Mouse (Mus musculus): ENCODE measurements at regions not wholly inside any gene's neighbourhood (a gene's known extent, or its start where the extent isn't known, plus 50 kb on each side); places are given as distances from the start of the nearest gene placed in this dataset.

GRCm38 (mm10) chr16:93141967-93142366 lies 316.0 kb upstream of the Runx1 start:
- DNase-seq (ENCODE audit: low read depth, low spot score): no peak

DNA sequence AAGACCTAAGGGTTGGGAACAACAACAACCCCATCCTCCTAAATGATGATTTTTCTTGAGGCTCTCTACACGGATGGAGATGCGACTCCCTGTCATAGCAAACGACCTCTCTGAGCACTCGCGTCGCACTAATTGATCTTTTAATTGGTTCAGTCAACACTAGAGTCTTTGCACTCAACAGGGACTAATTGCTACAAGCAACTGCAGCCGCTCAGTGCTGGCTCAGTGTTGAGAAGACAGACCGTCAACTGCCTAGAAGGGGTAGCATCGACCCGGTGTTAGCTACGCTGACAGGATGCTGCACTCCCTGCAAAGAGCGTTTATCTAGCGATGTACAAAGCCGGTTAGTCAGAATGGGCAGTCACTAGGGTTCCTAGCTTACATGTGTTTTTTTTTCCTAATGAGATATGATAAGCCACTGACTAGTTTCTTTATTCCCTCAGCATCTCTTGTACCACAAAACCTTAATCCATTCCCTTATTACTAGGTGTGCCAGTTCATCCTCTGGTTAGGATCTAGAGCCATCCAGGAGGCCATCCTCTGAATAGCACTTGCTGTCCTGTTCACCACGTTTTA lies 314.7 kb upstream of the Runx1 start:
- DNase-seq (ENCODE audit: low read depth, low spot score): no peak

DNA sequence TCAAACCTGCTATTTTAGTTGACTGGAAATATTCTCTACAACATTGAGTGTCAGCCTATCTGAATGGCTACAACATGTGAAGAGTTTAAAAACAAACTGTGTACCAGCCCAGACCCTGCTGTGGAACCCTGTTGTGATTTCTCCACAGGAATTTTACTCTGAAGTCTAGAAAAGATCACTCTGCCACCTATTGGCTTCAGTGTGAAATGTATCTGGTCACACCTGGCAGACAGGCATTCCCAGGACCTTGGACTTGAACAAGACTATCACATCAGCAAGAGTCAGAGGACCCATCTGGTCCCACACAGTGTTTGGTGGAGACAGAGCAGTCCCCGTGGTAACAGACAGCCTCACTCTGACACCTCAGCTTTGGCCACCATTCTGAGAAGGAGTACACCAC lies 311.3 kb upstream of the Runx1 start:
- DNase-seq (ENCODE audit: low read depth, low spot score): no peak

GRCm38 (mm10) chr16:93131404-93131803 lies 305.5 kb upstream of the Runx1 start:
- no peak for DNase-seq (ENCODE audit: low read depth, low spot score)

GRCm38 (mm10) chr16:93130622-93131021 lies 304.7 kb upstream of the Runx1 start:
- no peak for DNase-seq (ENCODE audit: low read depth, low spot score)

DNA sequence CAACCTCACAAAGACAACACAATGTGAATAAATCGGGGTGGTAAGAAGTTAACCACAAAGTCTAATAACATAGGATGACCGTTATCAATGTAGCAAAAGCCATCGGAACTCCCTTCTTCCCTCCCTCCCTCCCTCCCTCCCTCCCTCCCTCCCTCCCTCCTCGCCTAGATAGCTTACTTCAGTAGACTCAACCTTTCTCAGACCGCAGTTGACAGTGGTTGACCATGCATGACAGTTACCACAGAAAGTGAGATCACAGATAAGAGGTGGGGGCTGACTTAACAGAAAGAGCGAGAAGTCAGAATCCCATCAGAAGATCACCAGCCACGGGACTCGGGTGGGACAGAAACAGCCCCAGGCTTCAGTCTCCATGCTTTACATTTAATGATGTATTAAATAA lies 297.8 kb upstream of the Runx1 start:
- no peak for DNase-seq (ENCODE audit: low read depth, low spot score)

DNA sequence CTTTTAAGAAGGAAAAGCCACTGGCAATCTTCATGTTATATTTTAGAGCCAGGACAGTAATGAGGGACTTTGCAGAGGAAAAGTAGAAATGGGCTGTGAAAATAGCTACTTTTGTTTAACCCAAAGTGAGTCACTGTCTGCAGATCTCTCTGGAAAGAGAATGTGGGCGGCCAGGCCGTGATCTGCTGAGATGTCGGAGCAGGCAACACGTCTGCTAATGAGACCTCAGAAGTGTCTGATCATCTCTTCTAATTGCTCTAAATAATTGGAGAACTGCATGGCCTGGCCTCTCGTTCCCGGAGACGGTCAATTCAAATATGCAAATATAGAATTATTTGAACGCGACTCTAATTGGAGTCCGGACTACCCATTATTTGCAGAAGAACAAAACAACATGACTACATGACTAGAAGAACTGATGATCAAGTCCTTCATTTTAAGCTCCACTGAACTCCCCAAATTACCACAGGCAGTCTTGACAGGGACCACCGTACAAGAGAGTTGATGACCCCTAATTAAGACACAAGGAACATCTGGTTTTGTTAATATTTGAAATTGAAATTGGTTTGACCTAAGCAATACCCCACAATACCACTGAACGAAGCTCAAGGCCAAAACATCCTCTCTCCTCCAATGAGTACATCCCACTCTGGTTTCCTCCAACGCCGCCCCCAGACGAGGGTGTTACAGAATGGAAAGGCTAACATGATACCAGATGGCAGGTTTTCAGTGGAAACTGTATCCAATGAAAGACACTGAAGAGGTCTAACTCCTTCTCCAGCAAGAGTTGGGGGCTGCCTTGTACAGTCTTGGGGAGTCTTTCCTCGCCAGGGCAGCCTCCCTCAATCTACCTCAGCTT lies 290.4 kb upstream of the Runx1 start:
- DNase-seq (ENCODE audit: low read depth, low spot score): no peak

GRCm38 (mm10) chr16:93110912-93111311 lies 285.0 kb upstream of the Runx1 start:
- no peak for DNase-seq (ENCODE audit: low read depth, low spot score)

DNA sequence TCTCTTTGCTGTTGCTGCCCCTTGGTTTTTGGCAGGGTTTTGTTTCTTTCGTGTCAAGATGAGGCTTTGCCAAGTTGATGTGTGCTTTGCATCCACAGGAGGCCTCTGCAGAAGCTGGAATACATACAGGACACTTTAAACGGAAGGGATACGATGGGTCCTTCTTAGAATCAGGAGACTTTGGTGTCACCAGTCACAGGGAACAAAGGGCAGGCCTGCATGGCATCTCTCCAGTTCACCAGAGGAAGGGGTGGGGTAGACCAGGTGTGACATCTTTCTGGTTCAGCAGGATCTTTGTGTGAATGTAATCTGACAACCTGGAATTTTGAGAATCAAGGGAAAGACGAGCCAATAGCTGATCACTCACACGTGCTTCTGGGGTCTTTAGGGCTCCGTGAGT lies 284.5 kb upstream of the Runx1 start:
- no peak for DNase-seq (ENCODE audit: low read depth, low spot score)

- DNase-seq (ENCODE audit: low read depth, low spot score): peak; percentile 33
These were observed 283.9 kb upstream of the Runx1 start for GRCm38 (mm10) chr16:93109683-93110407.

DNA sequence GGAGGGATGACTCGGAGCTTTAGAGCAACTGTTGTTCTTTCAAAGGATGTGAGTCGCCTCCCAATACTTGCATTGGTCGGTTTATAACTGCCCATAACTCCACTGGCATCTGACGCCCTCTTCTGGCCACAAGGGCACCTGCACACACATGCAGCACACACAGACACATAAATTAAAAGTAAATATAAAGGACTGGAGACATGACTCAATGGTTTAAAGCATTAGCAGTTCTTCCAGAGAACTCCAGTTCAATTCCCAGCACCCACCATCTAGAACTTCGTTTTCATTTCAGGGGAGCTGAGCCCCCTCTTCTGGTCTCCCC lies 281.5 kb upstream of the Runx1 start:
- DNase-seq (ENCODE audit: low read depth, low spot score): no peak

GRCm38 (mm10) chr16:93106811-93107523 lies 281.0 kb upstream of the Runx1 start:
- no peak for DNase-seq (ENCODE audit: low read depth, low spot score)

- no peak for DNase-seq (ENCODE audit: low read depth, low spot score)
These were observed 276.2 kb upstream of the Runx1 start for GRCm38 (mm10) chr16:93102174-93102573.

DNA sequence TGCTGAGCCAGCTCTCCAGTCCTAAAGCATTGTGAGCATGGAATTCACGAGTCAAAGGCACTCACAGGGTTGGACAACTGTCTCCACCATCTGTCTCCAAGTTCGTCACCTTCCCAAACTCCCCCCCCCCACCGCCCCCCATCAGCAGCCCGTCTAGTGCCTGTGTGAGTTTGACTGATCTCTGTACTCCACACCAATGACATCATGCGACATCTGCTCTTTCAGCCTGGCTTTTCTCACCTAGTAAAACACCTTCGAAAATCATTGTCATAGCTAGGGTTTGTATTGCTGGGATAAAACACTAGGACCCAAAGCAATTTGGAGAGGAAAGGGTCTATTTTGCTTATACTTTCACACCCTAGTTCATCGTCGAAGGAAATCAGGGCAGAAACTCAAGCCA lies 272.1 kb upstream of the Runx1 start:
- DNase-seq (ENCODE audit: low read depth, low spot score): no peak

DNA sequence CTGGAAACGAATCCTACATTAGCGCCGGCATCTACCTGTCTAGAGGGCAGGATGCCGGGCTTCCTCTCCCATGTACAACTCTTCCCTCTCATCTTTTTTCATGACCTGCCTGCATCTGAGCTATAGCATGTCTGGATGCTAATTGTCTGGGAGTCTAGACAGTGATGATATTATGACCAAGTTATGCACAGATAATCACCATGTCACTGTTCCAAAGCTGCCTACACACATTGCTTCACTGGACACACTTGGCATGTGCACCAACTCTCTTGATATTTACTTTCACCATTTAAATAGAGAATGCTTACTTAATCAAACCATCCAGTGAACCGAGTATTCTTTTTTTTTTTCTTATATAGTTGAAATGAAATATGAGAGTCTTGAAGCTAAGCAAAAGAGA lies 270.2 kb upstream of the Runx1 start:
- DNase-seq (ENCODE audit: low read depth, low spot score): no peak

DNA sequence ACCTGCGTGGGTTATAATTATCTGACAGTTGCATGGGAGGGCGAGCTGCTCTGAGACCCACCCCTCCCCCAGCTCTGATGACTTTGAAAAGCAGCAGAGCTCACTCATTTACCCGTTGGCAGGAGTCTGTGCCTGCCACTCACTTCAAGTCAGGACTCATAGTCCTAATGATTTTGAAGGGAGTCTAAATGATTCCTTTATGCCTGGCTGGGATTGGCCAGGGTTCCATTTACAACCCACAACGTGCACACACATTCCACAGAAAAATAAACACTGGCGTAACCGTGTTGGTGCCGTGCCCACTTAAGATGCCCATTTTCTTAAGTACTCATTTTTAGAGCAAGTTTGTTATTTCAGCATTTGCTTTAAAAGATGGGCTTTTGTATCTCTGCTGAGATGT lies 266.8 kb upstream of the Runx1 start:
- no peak for DNase-seq (ENCODE audit: low read depth, low spot score)

GRCm38 (mm10) chr16:93085227-93085883 lies 259.4 kb upstream of the Runx1 start:
- no peak for DNase-seq (ENCODE audit: low read depth, low spot score)

DNA sequence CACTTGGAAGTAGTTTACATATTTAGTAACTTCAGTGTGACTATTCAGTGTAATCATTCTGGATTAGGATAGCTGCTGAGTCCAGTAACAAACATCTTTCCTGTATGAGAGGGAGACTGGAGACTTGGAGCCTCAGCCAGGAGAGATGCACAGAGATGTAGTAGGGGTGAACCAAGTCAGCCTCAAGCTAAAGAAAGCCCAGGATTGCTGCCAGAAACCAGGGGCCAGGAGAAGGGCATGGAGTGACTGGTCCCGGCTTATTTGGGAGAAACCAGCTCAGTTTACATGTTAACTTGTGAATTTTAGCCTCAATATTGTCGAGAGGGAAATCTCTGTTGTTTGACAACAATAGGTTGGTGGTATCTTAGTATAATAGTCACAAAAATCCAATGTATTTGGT lies 257.8 kb upstream of the Runx1 start:
- no peak for DNase-seq (ENCODE audit: low read depth, low spot score)

GRCm38 (mm10) chr16:93083142-93083541 lies 257.2 kb upstream of the Runx1 start:
- no peak for DNase-seq (ENCODE audit: low read depth, low spot score)

DNA sequence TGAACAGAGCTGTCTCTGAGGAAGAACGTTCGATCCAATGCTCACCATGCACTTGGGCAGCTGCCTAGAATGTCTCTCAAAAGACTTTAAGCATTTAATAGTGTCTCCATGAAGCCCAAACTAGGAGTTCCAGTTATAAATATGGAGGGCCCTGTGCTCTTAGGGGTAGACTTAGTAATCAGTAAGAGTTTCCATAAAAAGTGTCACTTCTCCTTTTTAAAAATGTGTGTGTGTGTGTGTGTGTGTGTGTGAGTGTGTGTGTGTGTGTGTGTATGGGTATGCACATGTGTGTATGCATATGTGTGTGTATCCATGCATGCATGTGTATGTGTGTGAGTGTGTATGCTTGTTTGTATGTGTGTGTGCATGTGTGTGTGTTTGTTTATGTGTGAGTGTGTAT lies 255.6 kb upstream of the Runx1 start:
- DNase-seq (ENCODE audit: low read depth, low spot score): no peak

- no peak for DNase-seq (ENCODE audit: low read depth, low spot score)
These were observed 253.9 kb upstream of the Runx1 start for GRCm38 (mm10) chr16:93079660-93080390.

All from CD4-positive helper T cell, adult 2 months (primary cell).